Mouse (Mus musculus): Measurements from ENCODE around the gene Mvd.

DNA sequence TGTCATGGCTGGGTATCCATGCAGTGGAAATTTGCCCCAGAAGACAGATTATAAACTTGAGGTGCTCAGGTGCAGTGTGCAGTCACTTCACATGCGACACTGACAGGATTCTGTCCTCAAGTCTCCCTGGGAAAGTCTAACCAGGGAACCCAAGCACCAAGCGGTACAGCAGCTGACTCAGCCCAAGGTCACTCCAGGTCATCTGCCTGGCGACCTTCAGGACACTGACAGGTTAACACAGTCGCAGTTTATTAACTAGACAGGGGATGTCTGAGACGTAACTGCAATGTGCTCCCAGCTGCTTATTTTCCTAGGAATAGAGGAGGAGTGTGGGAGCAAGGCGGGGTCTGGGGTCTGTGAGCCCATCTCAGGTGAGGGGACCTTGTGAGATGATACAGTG lies 26.2 kb upstream of the Mvd start:
- TF ChIP-seq CHD2 (IDR thresholded peaks at IDR 0.05; ENCODE audit: low read length) (no peak), CTCF (IDR thresholded peaks at IDR 0.05 in 2 of 3, conservative IDR thresholded peaks at IDR 0.05 in 1 of 3; ENCODE audit: control insufficient read depth in 1 of 3, insufficient read depth in 1 of 3, low read depth in 2 of 3, low read length in 3 of 3, poor library complexity in 1 of 3, severe bottlenecking in 1 of 3) (no peak), POLR2A (IDR thresholded peaks at IDR 0.05; ENCODE audit: control insufficient read depth in 1 of 2, insufficient read depth in 1 of 2, low read depth in 1 of 2, low read length in 2 of 2, poor library complexity in 1 of 2) (no peak), GABPA (IDR thresholded peaks at IDR 0.05; ENCODE audit: low read depth, low read length) (no peak), BHLHE40 (IDR thresholded peaks at IDR 0.05; ENCODE audit: borderline replicate concordance, low read depth, low read length) (no peak), GATA1 (IDR thresholded peaks at IDR 0.05; ENCODE audit: low read depth, low read length) (no peak), CHD1 (IDR thresholded peaks at IDR 0.05; ENCODE audit: low read depth, low read length) (no peak)

Measured in MEL (cell line).